Mouse (Mus musculus): ENCODE results near the gene Arglu1. TPM values are rescaled to one million over a fixed set of nuclear protein-coding genes. Genes with fewer than 3 reads are reported as not detected.
A peak's percentile ranks its signal among the peaks of the same experiment; 100 is the strongest.

Arglu1 gene
- polyA plus RNA-seq, 1 experiment from 2014 or later, result 87.2 TPM

DNA sequence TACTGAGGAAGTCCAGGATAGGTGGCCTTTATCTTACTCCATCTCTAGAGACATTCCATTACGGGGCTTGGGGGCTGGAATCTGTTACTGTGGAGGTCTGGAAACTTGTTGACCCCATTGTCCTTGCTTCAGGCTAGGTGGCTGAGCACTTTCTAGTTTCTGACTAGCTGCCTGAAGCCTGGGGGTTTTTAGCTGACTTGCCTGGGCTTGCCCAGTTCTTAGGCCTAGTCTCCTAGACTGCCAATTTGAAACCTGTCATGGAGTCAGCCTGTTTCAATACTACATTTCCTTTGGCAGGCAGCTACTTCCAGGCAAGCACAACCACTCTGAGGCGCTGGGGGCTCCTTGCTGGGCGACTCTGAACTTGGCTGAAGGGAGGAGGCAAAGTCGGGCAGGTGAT lies 9.9 kb upstream of the Arglu1 start:
- Histone ChIP-seq H3K4me2 (no peak overlapping the region), H3K27ac (ENCODE audit: low read depth, low read length) (no peak overlapping the region), H3K9ac (ENCODE audit: low read depth, low read length) (no peak overlapping the region), H3K36me3 (ENCODE audit: control insufficient read depth, insufficient read depth, low read length) (no peaks in the 10 kb centered on the region), H3K9me3 (ENCODE audit: control insufficient read depth, low read length) (no peaks in the 10 kb centered on the region), H3K27me3 (replicated peaks; ENCODE audit: control insufficient read depth, insufficient read depth, low read length) (no peaks in the 10 kb centered on the region), H3K4me1 (replicated peaks; ENCODE audit: control insufficient read depth, insufficient read depth, low read length) (no peaks in the 10 kb centered on the region), H3K4me3 (ENCODE audit: low read depth, low read length) (no peak overlapping the region)
- 75% methylated on average over 4 of the region's 4 CpGs for WGBS
- DNase-seq (ENCODE audit: low spot score) (no peak), ATAC-seq (replicated peaks; ENCODE audit: low FRiP score) (no peak)

DNA sequence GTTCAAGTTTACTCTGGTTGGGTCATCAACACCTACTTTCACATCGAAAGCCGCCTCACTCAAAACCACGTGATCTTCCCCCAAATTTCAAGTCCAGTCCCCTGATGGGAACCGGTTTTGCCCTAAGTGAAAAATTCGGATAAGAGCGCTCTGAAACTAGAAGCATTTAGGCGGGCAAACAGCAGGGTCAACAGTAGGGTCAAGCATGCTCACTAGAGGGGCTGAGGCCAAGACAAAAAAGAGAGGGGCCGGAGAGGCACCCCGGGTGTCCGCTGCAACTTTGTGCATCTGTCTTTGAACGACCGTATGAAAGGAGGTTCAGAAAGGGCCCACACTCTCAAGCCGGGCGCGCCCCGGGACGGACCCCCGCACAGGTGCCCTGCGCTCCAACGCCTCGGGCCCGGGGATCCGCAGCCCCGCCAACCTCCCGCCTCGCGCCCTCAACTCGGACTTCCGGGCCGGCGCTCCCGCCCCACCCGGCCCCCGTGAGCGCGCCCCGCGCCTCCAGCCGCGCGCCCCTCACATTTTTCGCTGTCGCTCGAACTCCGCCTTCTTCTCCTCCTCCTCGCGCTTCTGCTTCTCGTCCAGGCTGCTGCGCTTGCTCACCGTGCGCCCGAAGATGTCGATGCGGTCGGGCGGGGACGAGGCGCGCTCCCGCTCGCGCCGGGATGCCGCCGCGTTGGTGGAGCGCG lies 721 bp downstream of the Arglu1 start:
- WGBS, result under 1% methylated on average over 66 of the region's 68 CpGs
- Histone ChIP-seq H3K4me1 (replicated peaks; ENCODE audit: control insufficient read depth, insufficient read depth, low read length) (peaks cover 31% of the 10 kb centered on the region), H3K36me3 (ENCODE audit: control insufficient read depth, insufficient read depth, low read length) (no peaks in the 10 kb centered on the region; the same call in 1 of the 2 replicates), H3K9ac (ENCODE audit: low read depth, low read length) (peak overlapping the region; percentile 99), H3K9me3 (ENCODE audit: control insufficient read depth, low read length) (no peaks in the 10 kb centered on the region), H3K4me2 (peak overlapping the region; percentile 89), H3K4me3 (ENCODE audit: low read depth, low read length) (peak overlapping the region; percentile 94), H3K27me3 (replicated peaks; ENCODE audit: control insufficient read depth, insufficient read depth, low read length) (no peaks in the 10 kb centered on the region), H3K27ac (ENCODE audit: low read depth, low read length) (peak overlapping the region; percentile 92)
- ATAC-seq (replicated peaks; ENCODE audit: low FRiP score) (peak; percentile 73), DNase-seq (ENCODE audit: low spot score) (peak; percentile 74)

DNA sequence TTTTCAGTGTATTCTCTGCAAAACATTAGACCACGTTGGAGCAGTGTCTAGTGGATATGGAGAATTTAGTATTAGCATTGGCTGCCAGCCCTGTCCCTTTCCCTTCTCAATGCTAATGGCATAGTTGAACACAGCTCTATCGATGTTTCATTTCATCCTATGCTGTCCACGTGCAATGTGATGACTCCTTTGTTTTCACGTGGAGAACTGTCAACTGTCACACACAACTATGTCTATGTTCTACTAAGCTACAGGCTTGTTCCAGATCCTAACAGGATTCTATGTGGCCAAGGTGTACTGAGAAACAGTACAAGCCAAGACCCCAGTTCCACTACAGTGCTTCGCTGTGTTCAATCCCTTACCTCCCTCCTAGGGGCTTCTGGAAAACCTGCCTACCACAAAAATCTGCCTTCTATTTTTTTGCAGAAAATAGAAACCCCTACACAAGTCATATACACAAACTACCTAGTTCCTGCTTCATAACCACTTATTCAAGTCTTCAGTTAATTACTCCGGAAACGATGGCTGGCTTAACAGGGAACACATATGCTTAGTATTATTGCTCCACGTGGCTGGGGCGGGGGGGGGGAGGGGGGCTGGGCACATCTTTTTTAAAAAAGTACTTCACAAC lies 1.4 kb downstream of the Arglu1 start:
- Histone ChIP-seq H3K36me3 (ENCODE audit: control insufficient read depth, insufficient read depth, low read length) (no peaks in the 10 kb centered on the region; the same call in 1 of the 2 replicates), H3K9me3 (ENCODE audit: control insufficient read depth, low read length) (no peaks in the 10 kb centered on the region), H3K4me2 (peak overlapping the region; percentile 89), H3K27ac (ENCODE audit: low read depth, low read length) (no peak overlapping the region), H3K4me1 (replicated peaks; ENCODE audit: control insufficient read depth, insufficient read depth, low read length) (peaks cover 31% of the 10 kb centered on the region), H3K9ac (ENCODE audit: low read depth, low read length) (peak overlapping the region; percentile 99), H3K4me3 (ENCODE audit: low read depth, low read length) (peak overlapping the region; percentile 94), H3K27me3 (replicated peaks; ENCODE audit: control insufficient read depth, insufficient read depth, low read length) (no peaks in the 10 kb centered on the region)
- 11% methylated on average over 9 of the region's 9 CpGs for WGBS
- ATAC-seq (replicated peaks; ENCODE audit: low FRiP score), result 0 out of 2 replicates have a peak, but pooled peaks have one; percentile 2
- DNase-seq (ENCODE audit: low spot score), result no peak

GRCm38 (mm10) chr8:8685517-8685916 lies 4.8 kb downstream of the Arglu1 start:
- 56% methylated on average over 2 of the region's 2 CpGs for WGBS
- Histone ChIP-seq H3K4me2 (no peak overlapping the region), H3K4me3 (ENCODE audit: low read depth, low read length) (no peak overlapping the region), H3K4me1 (replicated peaks; ENCODE audit: control insufficient read depth, insufficient read depth, low read length) (peaks cover 31% of the 10 kb centered on the region), H3K27me3 (replicated peaks; ENCODE audit: control insufficient read depth, insufficient read depth, low read length) (no peaks in the 10 kb centered on the region), H3K36me3 (ENCODE audit: control insufficient read depth, insufficient read depth, low read length) (peaks cover 12% of the 10 kb centered on the region), H3K9me3 (ENCODE audit: control insufficient read depth, low read length) (no peaks in the 10 kb centered on the region), H3K9ac (ENCODE audit: low read depth, low read length) (no peak overlapping the region), H3K27ac (ENCODE audit: low read depth, low read length) (no peak overlapping the region)
- ATAC-seq (replicated peaks; ENCODE audit: low FRiP score) (no peak), DNase-seq (ENCODE audit: low spot score) (no peak)

- no peak overlapping the region for H3K9ac ChIP-seq (ENCODE audit: low read depth, low read length)
- no peak overlapping the region for H3K4me2 ChIP-seq
- WGBS, result 89% methylated on average over 3 of the region's 3 CpGs
- no peaks in the 10 kb centered on the region for H3K9me3 ChIP-seq (ENCODE audit: control insufficient read depth, low read length)
- H3K27me3 ChIP-seq (replicated peaks; ENCODE audit: control insufficient read depth, insufficient read depth, low read length), result no peaks in the 10 kb centered on the region
- peaks cover 19% of the 10 kb centered on the region for H3K4me1 ChIP-seq (replicated peaks; ENCODE audit: control insufficient read depth, insufficient read depth, low read length)
- no peak overlapping the region for H3K27ac ChIP-seq (ENCODE audit: low read depth, low read length)
- DNase-seq (ENCODE audit: low spot score) (no peak), ATAC-seq (replicated peaks; ENCODE audit: low FRiP score) (no peak)
- H3K36me3 ChIP-seq (ENCODE audit: control insufficient read depth, insufficient read depth, low read length), result peaks cover 27% of the 10 kb centered on the region
- no peak overlapping the region for H3K4me3 ChIP-seq (ENCODE audit: low read depth, low read length)
Observed at GRCm38 (mm10) chr8:8682697-8683096, 7.6 kb downstream of the Arglu1 start.

GRCm38 (mm10) chr8:8678236-8678635 lies 12.1 kb downstream of the Arglu1 start:
- DNase-seq (ENCODE audit: low spot score), result peak; percentile 22
- peaks cover 40% of the 10 kb centered on the region for H3K36me3 ChIP-seq (ENCODE audit: control insufficient read depth, insufficient read depth, low read length)
- WGBS, result 91% methylated on average over 3 of the region's 3 CpGs

DNA sequence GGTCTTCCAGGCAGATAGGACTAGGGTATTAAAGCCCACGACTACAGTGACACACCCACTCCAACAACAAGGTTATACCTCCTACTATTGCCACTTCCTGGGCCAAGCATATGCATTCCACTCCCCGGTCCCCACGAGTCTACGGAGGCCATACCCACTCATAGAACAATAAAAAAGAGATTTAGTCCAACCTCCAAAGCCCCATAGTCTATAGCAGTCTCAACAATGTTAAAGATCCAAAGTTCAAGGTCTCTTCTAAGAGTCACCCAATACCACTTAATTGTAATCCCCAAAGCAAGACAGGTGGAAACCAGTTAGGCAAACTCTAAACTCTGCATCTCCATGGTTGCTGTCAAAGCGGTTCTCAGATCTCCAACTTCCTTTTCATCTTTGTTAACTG lies 15.5 kb downstream of the Arglu1 start:
- Histone ChIP-seq H3K27me3 (replicated peaks; ENCODE audit: control insufficient read depth, insufficient read depth, low read length) (no peaks in the 10 kb centered on the region), H3K9me3 (ENCODE audit: control insufficient read depth, low read length) (no peaks in the 10 kb centered on the region), H3K36me3 (ENCODE audit: control insufficient read depth, insufficient read depth, low read length) (peaks cover 24% of the 10 kb centered on the region), H3K4me1 (replicated peaks; ENCODE audit: control insufficient read depth, insufficient read depth, low read length) (no peaks in the 10 kb centered on the region), H3K27ac (ENCODE audit: low read depth, low read length) (no peak overlapping the region), H3K4me3 (ENCODE audit: low read depth, low read length) (no peak overlapping the region), H3K4me2 (no peak overlapping the region), H3K9ac (ENCODE audit: low read depth, low read length) (no peak overlapping the region)
- no peak for ATAC-seq (replicated peaks; ENCODE audit: low FRiP score)
- 82% methylated on average over 5 of the region's 5 CpGs for WGBS
- DNase-seq (ENCODE audit: low spot score), result no peak

More at GRCm38 (mm10) chr8:8678236-8678635, 12.1 kb downstream of the Arglu1 start:
- no peak for ATAC-seq (replicated peaks; ENCODE audit: low FRiP score)
- Histone ChIP-seq H3K4me2 (no peak overlapping the region), H3K9me3 (ENCODE audit: control insufficient read depth, low read length) (no peaks in the 10 kb centered on the region), H3K4me1 (replicated peaks; ENCODE audit: control insufficient read depth, insufficient read depth, low read length) (no peaks in the 10 kb centered on the region), H3K4me3 (ENCODE audit: low read depth, low read length) (no peak overlapping the region), H3K27me3 (replicated peaks; ENCODE audit: control insufficient read depth, insufficient read depth, low read length) (no peaks in the 10 kb centered on the region), H3K27ac (ENCODE audit: low read depth, low read length) (no peak overlapping the region), H3K9ac (ENCODE audit: low read depth, low read length) (no peak overlapping the region)

GRCm38 (mm10) chr8:8661759-8662138 lies 28.6 kb downstream of the Arglu1 start:
- under 1% methylated on average over 23 of the region's 23 CpGs for WGBS
- peak overlapping the region; percentile 91 for H3K4me2 ChIP-seq
- peak overlapping the region; percentile 59 for H3K4me3 ChIP-seq (ENCODE audit: low read depth, low read length)
- 0 out of 2 replicates have a peak, but pooled peaks cover 5% of the 10 kb centered on the region for H3K36me3 ChIP-seq (ENCODE audit: control insufficient read depth, insufficient read depth, low read length)
- H3K27ac ChIP-seq (ENCODE audit: low read depth, low read length), result peak overlapping the region; percentile 21
- H3K9ac ChIP-seq (ENCODE audit: low read depth, low read length), result peak overlapping the region; percentile 62
- H3K27me3 ChIP-seq (replicated peaks; ENCODE audit: control insufficient read depth, insufficient read depth, low read length), result peaks cover 25% of the 10 kb centered on the region
- peak; percentile 84 for DNase-seq (ENCODE audit: low spot score)
- ATAC-seq (replicated peaks; ENCODE audit: low FRiP score), result peak; percentile 42
- H3K9me3 ChIP-seq (ENCODE audit: control insufficient read depth, low read length), result no peaks in the 10 kb centered on the region
- peaks cover 4% of the 10 kb centered on the region; the same call in 1 of the 2 replicates for H3K4me1 ChIP-seq (replicated peaks; ENCODE audit: control insufficient read depth, insufficient read depth, low read length)

All from liver, embryonic 11.5 days (tissue).